Mouse (Mus musculus) frontal cortex, adult (tissue): ENCODE data around the gene Plxnb2.
A peak's percentile ranks its signal among the peaks of the same experiment; 100 is the strongest.

Experiments used
- ATAC-seq: cut with Nextera tagmentation; 2 replicates; pipeline ENCODE4 v1.9.2; 2017; ENCODE audit warnings: mild to moderate bottlenecking, moderate library complexity, mixed read lengths; ENCODE audit not compliant: low TSS enrichment

The Plxnb2 gene

DNA sequence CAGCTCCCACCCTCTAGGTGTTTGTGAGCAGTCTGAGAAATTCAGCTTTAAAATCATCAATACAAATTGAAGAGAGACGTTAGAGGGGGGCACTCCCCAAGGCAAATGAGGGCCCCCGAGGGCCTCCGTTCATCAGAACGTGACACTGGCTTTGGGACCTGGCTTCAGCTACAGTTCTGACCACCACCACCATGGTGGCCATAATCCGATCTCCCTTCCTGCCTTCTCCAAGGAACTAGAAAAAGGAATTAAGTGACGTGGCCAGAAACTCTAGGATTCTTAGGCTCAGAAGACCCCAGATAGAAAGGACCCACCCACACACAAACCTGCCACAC, 991 bp downstream of the Plxnb2 start:
- ATAC-seq = no peak

DNA sequence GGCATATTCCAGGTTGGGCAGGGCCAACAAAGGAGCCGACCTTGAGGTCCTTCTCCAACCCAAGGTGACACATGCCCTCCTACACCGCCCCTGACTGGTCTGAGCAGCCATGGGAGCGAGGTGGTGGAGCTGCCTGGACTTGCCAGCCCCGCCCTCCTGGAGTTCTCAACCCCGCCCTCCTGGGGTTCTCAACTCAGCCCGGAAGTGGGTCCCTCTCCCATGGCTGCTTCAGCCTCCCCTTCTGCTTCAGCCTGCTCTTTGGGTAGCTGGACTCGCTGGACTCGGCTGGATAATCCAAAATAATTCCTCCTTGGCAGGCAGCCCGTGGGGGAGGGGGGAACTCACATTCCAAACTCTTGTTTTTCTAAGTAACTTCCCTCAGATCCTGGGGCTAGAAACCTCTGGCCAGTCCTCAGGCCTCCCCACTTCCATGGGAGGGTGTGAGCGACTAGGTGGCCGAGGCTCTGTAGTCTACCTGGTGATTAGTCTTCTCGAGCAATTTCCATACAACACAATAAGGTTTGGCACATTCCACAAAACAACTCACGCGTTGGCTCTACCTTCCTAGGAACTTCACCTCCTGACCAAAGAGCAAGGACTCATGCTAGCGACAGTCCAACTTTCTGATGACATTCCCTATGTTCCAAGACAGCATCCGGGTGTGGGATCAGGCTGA, 1.5 kb downstream of the Plxnb2 start:
- no peak for ATAC-seq

DNA sequence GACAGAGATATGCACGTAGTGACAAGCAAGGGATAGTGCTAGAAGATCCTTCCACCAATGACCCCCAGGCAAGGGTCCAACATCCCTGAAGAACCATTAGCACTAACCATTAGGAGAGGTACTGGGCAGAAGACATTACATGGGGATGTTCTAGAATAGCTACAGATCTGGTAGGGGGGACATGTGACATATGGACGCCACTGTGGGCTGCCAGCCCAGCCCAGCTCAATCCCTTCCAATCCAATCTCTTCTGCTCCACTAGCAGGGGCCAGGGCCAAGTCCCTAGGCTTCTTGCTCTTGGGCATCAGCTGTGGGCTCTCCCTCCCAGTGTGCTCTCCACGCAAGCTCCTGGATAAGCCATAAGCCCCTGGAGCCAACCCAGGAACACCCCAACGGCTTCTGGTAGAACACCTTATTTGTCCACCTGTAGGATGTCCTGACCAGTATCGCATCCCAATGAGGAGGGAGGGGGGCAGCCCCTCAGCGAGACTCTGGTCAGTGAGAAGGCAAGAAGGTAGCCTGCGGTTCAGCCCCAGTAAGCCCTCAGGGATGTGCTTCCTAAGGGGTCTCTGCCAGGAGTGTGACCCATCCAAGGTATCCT, 2.2 kb downstream of the Plxnb2 start:
- no peak for ATAC-seq

DNA sequence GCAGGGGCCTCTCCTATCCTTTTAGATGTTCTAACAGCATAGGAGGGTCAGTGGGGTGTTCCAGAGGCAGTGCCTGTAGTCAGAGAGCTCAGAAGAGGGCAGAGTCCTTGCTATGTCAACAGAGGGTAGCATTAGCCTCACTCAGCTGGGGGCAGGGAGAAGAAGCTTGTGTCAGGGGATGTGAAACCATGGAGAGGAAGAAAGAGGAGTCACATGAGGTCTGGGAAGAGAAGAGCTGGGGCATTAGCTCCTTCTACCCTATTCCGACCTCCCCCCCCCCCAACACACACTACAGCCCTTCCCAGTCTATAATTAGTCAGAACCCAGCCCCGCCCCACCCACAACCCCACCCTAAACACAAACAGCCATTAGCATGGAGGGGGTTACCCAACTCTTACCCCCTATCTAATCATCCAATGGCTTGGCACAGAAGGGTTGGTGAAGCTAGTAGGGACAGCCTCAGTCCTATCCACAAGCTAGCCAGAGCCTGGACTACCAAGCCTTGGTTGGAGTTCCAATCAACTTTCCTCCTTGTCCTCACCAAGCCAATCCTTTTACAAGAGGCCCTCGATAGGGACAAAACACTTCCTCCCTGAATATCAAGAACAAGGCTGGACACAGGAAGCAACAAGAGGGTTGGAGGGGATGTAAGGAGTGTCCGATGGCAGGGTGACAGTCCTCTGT, 2.9 kb downstream of the Plxnb2 start:
- ATAC-seq = no peak

DNA sequence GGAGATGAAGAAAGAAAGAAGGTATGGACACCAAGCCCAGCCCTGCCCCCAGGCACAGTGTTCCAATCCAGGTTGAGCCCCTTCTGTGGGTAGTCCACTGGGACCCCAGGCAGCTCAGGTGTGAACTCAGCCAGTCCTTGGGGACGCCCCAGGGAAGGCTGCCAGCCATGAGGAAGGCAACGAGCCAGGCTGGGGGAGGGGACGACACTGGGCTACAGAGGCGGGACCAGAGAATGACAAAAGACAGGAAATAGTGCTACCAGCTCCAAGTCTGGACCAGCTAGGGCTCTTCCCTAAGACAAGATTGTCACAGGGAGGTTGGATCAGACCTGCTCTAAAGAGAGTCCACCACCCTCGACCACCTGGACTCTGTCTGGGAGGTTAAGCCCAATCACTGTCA, 3.5 kb downstream of the Plxnb2 start:
- ATAC-seq = no peak

DNA sequence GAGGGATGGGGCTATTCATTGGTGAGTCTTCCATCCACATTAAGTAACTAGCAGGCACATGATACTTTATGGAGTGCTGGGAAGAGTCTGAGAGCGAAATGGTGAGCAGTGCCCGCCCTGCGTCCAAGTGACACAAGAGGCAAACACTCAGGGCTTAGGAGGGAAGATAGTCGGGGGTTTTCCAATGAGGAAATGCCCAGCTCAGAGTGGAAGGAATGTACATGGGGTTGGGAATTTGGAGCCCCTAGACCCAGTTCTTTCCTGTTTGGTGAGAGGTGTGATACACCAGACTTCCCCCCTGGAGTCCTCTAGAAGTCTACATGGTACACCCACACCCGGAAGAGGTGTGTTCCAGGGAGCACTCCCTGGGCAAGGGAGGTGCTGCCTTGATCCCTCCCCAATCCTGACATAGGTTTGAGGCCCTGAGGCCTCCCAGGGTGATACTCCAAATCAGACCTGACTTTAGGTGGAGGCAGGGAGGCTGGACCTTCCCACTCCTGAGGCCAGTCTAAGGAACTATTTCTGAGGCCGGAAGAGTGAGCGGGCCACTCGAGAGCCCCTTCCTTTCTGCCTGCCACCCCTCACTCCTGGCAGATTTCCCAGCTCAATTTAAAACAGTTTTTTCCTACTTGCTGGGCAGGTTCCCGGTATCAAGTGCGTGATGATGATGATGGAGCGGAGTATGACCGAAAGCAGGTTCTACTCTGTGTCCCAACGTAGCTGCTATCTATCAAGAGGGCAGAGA, 5.0 kb downstream of the Plxnb2 start:
- no peak for ATAC-seq

DNA sequence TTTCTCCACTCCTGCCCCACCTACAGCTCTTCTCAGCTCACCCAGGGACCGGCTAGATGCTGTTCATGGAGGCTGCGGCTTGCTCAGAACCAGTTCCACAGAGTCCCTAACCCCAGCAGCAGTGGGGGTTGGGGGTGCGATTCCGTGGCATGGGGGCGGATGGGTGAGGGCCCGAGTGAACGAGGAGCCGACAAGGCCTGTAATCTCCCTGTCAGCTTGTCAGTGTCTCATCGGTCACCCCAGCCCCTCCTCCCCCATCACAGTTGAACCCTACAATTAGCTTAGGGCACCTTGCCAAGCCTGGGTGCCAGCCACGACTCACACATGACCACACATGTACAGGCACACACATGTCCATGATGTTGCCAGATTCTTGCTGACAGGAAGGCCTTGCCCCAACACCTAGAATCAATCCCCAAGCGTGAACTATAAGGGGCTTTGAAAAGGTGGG, 5.7 kb downstream of the Plxnb2 start:
- ATAC-seq = no peak

DNA sequence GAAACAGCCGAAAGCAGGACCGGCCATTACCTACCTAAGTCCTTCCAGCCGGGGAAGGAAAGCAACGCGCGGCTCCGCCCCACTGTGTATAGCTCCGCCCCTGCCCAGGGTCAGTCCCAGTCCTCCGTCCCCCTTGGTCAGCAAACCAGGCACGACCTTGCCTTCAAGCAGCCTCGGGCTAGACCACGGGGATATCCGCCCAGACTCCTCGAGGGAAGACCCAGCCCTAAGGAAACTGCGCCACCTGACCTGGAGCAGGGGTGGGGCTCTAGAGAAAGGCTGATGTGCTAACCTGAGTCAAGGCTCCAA, 6.7 kb downstream of the Plxnb2 start:
- peak; percentile 17; the same call in 1 of the 2 replicates for ATAC-seq

DNA sequence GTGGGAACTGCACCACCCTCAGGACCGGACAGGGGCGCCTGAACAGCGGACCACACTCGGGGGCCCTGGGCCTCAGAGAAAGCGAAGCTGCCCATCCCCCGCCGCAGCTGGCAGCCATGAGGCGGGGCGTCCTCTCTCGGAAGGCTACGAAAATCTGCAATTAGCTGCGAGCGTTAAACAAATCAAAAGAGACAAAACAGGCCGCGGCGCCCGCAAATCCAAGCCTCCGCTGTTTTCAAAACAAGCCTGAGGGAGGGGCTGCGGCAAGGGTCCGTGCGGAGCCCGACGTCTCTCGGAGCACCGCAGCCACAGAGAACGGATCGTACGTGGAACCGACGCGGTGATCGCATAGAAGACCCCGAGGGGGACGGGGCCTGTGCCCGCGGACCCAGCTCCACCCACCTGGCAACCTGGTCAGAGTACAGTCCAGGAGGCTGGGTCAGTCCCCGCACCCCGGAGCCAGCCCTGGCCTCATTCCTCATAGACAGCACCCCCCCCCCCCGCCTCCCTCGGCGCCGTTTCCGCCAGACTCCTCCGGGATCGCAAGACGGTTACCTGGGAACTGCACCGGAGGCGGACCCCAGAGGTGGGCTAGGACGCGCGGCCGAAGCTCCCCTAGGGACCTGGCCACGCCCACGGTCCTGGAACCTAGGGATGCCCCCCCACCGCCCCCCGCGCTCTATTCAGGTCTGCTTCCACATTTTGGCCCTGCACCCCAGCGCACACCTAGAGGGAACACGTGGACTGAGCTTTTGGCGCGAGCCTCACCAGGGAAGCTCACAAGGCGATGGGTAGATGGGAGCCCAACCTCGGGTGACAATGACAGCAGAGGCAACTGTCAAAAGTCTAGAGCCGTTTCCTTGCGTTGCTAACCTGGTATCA, 7.3 kb downstream of the Plxnb2 start:
- peak; percentile 5; the same call in 1 of the 2 replicates for ATAC-seq

DNA sequence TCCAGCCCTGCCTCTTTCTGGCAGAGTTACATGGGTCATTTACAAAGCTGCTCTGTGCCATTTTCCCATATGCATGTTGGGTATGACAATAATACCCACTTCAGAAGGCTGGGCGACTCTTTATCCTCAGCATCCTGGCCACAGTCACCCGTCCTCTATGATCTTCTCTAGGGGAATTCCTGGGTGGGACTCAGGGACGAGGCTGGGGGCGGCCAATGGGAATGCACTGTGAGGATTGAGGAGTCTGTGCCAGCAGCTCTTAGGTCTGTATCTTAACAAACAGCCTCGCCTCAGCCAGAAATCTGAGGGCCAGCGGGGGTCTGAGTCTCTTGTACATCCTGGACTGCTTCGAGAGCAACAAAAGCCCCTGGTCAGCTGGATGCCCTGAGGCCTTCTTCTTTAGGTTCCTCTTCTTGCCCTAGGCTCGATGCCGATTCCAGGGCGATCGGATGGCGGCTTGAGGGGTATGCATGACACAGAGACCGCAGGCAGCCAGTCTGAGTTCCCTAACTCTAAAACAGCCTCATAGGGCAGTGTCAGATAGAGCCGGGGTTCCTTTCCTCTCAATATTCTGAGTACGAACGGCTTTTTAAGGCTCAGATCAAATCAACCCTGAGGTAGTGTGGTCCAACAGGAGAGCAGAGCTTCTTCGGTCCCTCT, 8.2 kb downstream of the Plxnb2 start:
- no peak for ATAC-seq

DNA sequence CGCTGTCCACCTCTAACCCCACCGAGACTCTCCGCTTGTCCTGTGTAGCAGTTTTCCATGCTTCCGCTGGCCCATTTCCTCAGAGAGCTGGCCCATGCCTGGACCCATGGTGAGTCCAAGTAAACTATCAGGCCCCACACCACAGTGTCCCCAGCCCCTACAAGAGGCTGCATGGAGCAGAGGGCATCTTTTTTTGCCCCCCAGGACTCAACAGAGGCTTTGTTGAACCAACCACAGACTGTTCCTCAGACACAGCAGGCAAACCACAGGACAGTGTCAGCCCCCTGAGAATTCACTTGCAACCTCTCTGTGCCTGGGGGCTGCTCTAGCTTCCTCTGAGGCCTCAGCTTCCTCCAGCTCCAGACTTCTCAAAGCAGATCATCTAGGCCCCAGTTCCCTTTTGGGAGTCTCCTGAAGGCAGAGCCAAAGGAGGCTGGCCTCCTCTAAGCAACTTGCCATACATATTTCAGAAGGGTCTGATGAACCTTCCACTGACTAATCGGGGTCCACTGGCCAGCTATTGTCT, 9.0 kb downstream of the Plxnb2 start:
- ATAC-seq = no peak

DNA sequence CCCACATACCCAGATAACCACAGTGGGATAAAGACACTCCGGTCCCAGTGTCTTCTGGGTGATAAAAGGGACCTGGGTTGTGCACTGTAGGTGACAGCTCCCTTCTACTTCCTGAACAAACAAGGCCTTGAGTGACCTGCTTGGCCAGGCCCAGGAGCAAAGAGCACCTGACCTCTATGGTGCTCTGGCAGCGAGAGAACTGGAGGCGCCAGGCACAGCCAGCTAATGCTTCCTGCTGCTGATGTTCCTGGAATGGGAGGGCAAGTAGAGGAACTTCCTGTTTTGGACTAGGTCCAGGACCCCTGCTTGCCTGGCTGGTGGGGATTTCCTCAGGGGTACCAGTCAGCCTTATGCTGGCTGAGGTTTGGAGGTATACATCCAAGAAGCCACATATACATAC, 10.5 kb downstream of the Plxnb2 start:
- no peak for ATAC-seq

DNA sequence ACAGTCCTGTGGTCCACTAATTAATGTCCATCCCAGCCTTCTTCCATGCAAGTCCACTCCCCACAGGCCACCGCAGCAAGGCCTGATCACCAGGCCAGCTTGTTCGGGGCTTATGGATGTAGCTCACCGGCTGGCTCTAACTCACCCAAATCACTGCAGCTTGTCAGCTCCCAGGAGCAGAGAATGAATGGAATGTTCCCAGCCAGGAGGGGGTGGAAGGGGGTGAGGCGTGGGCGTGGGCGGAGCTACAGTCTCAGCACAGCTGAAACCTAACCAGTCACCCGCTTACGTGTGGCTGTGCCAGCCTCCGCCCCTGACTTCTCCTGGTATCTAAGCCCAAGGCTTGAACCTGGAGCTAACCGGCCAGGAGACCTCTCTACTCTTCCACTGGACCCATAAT, 11.2 kb downstream of the Plxnb2 start:
- peak; percentile 56 for ATAC-seq

DNA sequence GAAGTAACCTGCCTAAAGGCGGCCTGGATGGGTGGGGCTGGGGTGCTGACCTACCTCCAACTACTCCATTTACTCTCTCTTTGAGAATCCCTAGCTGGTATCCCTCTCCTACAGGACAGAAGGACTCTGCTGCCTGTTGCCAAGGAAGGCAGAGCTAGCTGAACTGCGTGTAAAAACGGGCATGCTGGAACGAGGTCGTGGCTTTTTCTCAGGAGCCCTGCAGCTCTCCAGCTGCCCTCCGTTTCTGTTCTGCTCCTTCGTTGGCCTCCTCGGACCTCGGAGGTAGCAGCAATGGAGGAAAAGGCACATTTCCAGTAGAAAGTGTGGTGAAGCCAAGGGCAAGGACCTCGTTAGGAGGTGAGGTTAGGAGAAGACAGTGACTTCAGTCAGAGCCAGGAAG, 11.7 kb downstream of the Plxnb2 start:
- no peak for ATAC-seq

DNA sequence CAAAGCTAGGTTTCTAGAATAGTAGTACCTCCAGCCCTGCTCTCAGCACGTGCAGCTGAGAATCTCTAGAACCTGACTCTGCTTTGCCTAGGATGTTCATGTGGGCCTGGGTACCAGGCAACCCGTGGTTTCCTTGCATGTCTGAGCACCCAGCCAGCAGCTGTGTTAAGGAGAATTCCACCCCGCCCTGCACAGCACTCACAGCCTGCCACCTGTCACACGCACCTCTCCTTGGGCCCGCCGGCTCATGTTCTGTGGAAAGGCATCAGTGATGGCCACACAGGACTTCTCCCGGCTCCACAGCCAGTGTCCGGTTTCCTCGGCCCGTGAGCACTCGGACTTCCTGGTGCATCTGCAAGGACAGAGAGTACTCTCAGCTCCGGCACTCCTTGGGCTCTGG, 15.1 kb downstream of the Plxnb2 start:
- no peak for ATAC-seq

DNA sequence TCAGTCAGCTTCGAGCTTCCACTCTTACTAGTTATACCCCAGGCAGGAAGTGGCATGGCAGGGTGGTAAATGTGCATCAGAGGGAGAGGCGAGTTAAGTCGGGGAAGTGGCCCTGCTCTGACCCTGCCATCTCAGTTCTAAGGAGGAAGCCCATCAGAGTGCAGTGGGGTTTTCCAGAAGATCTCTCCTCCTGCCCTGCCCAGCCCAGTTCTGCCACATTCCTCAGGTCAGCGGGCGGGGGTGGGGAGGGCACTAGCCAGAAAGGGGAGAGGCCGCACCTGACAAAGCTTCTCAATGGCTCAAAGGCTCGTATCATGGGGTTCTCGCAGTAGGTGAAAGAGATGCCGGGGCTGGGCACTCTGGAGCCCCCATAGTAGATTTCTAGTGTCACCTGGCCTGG, 19.2 kb downstream of the Plxnb2 start:
- no peak for ATAC-seq

DNA sequence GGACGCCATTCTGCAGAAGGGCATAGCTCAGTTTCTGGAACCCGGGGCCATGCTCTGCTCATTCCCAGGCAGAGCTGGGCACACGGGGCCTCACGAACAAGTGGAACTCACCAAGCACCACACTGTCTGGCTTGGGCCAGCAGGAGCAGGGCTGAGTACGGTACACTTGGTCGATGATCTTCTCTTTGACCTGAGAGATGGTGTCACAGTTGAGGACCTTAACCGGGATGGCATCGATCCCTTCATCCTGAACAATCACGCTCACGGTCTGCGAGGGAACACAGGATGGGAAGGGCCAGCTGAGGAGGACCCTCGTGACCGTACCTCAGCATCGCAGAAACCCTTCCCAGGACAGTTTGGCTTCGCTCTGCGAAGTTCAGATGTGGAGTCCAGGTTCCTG, 22.1 kb downstream of the Plxnb2 start:
- no peak for ATAC-seq

DNA sequence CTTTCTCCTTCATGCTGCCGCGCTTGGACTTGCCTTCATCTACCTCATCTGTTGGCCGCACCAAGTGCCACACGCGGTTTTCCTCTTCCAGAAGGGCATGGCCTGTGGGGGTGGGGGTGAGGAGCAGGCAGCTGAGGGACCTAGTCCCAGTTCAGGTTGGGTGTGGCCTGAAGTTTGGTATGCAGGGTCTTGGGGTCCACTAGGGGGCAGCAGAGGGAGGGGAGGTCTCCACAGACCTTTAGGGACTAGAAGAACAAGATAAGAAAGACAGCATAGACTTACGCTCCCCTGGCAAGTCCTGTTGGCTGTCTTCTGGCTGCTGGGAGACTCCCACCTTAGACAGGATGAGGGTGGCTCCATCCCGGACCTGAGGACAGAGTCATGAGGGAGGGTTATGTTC, 22.6 kb downstream of the Plxnb2 start:
- ATAC-seq = no peak

DNA sequence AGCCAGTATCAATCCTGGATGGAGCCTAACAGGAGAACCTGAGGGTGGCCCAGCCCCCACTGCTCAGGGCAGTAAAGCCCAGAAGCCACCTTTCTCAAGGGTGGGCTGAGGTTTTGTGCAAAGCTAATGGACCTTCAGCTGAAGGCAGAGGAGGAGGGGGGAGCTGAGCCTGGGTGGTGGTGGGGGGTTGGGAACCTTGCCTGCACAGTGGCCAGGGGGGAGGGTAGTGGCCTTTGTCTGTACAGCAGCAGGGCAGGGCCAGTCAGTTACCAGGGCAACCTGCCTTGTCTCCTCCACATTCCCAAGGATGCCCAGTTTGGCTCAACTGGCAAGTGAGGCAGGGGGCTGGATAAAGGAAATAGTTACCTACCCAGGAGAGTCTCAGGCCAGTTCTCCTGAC, 28.3 kb downstream of the Plxnb2 start:
- ATAC-seq = no peak

DNA sequence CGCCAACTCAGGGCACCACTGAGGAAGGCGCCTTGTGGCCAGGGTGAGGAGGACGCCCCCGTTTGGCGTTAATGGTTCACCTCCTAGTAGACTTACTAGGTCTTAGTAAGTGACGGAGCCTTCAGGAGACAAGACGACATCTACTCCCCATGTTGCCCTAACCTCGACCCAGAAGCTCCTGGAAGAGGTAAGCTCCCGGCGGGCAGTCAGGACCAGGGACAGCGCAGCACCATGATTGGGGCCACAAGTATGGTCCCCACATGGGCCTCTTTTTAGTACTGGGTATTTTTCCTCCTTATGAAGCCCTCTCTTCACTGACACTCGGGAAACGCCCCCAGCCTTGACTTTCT, 30.6 kb downstream of the Plxnb2 start:
- no peak for ATAC-seq
